Mouse (Mus musculus): ENCODE measurements around the gene Clpp. TPM values are rescaled to one million over a fixed set of nuclear protein-coding genes. Genes with fewer than 3 reads are reported as not detected.

Gene Clpp
- 146 and 158 TPM in 2 replicates for polyA plus RNA-seq (2014; fragmentation: Nextera tagmentation; extraction: Ambion mirVana)

GRCm38 (mm10) chr17:56990115-56990746, at the start of gene Clpp:
Gene Clpp, plus strand, starts transcription at chr17:56990305.
- H3K4me2 ChIP-seq = peak within 1 kb of the TSS; percentile 86
- under 1% methylated on average over 52 of the region's 52 CpGs for WGBS
- H3K9ac ChIP-seq = peak within 1 kb of the TSS; percentile 77
- H3K4me1 ChIP-seq (ENCODE audit: insufficient read depth) = peaks cover 5% of the 10 kb centered on the region; the same call in 1 of the 2 replicates
- H3K9me3 ChIP-seq (ENCODE audit: low read depth, low read length) = no peaks in the 10 kb centered on the region
- H3K27ac ChIP-seq (ENCODE audit: low read depth) = peak within 1 kb of the TSS; percentile 67
- ATAC-seq (ENCODE audit: insufficient read depth) = peak; percentile 97
- H3K27me3 ChIP-seq (ENCODE audit: insufficient read depth, low read length) = no peaks in the 10 kb centered on the region
- peak within 1 kb of the TSS; percentile 83 for H3K4me3 ChIP-seq (ENCODE audit: low read depth, low read length)
- no peak for TF ChIP-seq CTCF (IDR thresholded peaks at IDR 0.05; ENCODE audit: low read depth)
- DNase-seq = peak; percentile 98
- peaks cover 38% of the 10 kb centered on the region for H3K36me3 ChIP-seq (ENCODE audit: insufficient read depth)

GRCm38 (mm10) chr17:56950915-56951314, 39.2 kb upstream of the Clpp start:
- no peak overlapping the region for H3K9ac ChIP-seq
- DNase-seq (peak; percentile 73), ATAC-seq (ENCODE audit: insufficient read depth) (no peak)
- no peaks in the 10 kb centered on the region for H3K27me3 ChIP-seq (ENCODE audit: insufficient read depth, low read length)
- no peaks in the 10 kb centered on the region for H3K36me3 ChIP-seq (ENCODE audit: insufficient read depth)
- H3K27ac ChIP-seq (ENCODE audit: low read depth) = no peak overlapping the region
- H3K9me3 ChIP-seq (ENCODE audit: low read depth, low read length) = no peaks in the 10 kb centered on the region
- no peak overlapping the region for H3K4me3 ChIP-seq (ENCODE audit: low read depth, low read length)
- H3K4me2 ChIP-seq = no peak overlapping the region
- H3K4me1 ChIP-seq (ENCODE audit: insufficient read depth) = no peaks in the 10 kb centered on the region
- WGBS = 11% methylated on average over 3 of the region's 3 CpGs
- peak; percentile 78 for TF ChIP-seq CTCF (IDR thresholded peaks at IDR 0.05; ENCODE audit: low read depth)

GRCm38 (mm10) chr17:56952639-56953038, 37.5 kb upstream of the Clpp start:
- Histone ChIP-seq H3K36me3 (ENCODE audit: insufficient read depth) (no peaks in the 10 kb centered on the region), H3K4me2 (no peak overlapping the region), H3K9ac (no peak overlapping the region), H3K4me1 (ENCODE audit: insufficient read depth) (no peaks in the 10 kb centered on the region), H3K27me3 (ENCODE audit: insufficient read depth, low read length) (no peaks in the 10 kb centered on the region), H3K4me3 (ENCODE audit: low read depth, low read length) (no peak overlapping the region), H3K9me3 (ENCODE audit: low read depth, low read length) (no peaks in the 10 kb centered on the region), H3K27ac (ENCODE audit: low read depth) (no peak overlapping the region)
- ATAC-seq (ENCODE audit: insufficient read depth) (no peak), DNase-seq (no peak)
- no peak for TF ChIP-seq CTCF (IDR thresholded peaks at IDR 0.05; ENCODE audit: low read depth)
- WGBS = 44% methylated on average over 1 of the region's 1 CpGs

- Histone ChIP-seq H3K27ac (ENCODE audit: low read depth) (no peak overlapping the region), H3K4me1 (ENCODE audit: insufficient read depth) (no peaks in the 10 kb centered on the region), H3K27me3 (ENCODE audit: insufficient read depth, low read length) (no peaks in the 10 kb centered on the region), H3K9ac (no peak overlapping the region), H3K4me3 (ENCODE audit: low read depth, low read length) (no peak overlapping the region), H3K9me3 (ENCODE audit: low read depth, low read length) (no peaks in the 10 kb centered on the region), H3K4me2 (no peak overlapping the region), H3K36me3 (ENCODE audit: insufficient read depth) (no peaks in the 10 kb centered on the region)
- DNase-seq (no peak), ATAC-seq (ENCODE audit: insufficient read depth) (no peak)
- WGBS = 77% methylated on average over 7 of the region's 7 CpGs
- no peak for TF ChIP-seq CTCF (IDR thresholded peaks at IDR 0.05; ENCODE audit: low read depth)
These were observed 35.2 kb upstream of the Clpp start for GRCm38 (mm10) chr17:56954871-56955270.

- 26% methylated on average over 11 of the region's 11 CpGs for WGBS
- ATAC-seq (ENCODE audit: insufficient read depth) (peak; percentile 82), DNase-seq (peak; percentile 33)
- no peak; the same call in 1 of the 2 replicates for TF ChIP-seq CTCF (IDR thresholded peaks at IDR 0.05; ENCODE audit: low read depth)
- Histone ChIP-seq H3K4me1 (ENCODE audit: insufficient read depth) (no peaks in the 10 kb centered on the region), H3K9ac (no peak overlapping the region), H3K9me3 (ENCODE audit: low read depth, low read length) (no peaks in the 10 kb centered on the region), H3K4me2 (no peak overlapping the region), H3K27ac (ENCODE audit: low read depth) (no peak overlapping the region), H3K27me3 (ENCODE audit: insufficient read depth, low read length) (no peaks in the 10 kb centered on the region), H3K4me3 (ENCODE audit: low read depth, low read length) (no peak overlapping the region), H3K36me3 (ENCODE audit: insufficient read depth) (no peaks in the 10 kb centered on the region)
These were observed 32.2 kb upstream of the Clpp start for GRCm38 (mm10) chr17:56957763-56958429.

- H3K9me3 ChIP-seq (ENCODE audit: low read depth, low read length) = no peaks in the 10 kb centered on the region
- H3K4me3 ChIP-seq (ENCODE audit: low read depth, low read length) = no peak overlapping the region
- no peaks in the 10 kb centered on the region for H3K36me3 ChIP-seq (ENCODE audit: insufficient read depth)
- TF ChIP-seq CTCF (IDR thresholded peaks at IDR 0.05; ENCODE audit: low read depth) = no peak
- WGBS = 63% methylated on average over 4 of the region's 4 CpGs
- DNase-seq (no peak), ATAC-seq (ENCODE audit: insufficient read depth) (no peak)
- no peak overlapping the region for H3K27ac ChIP-seq (ENCODE audit: low read depth)
- H3K9ac ChIP-seq = no peak overlapping the region
- no peak overlapping the region for H3K4me2 ChIP-seq
- no peaks in the 10 kb centered on the region for H3K27me3 ChIP-seq (ENCODE audit: insufficient read depth, low read length)
- H3K4me1 ChIP-seq (ENCODE audit: insufficient read depth) = no peaks in the 10 kb centered on the region
These were observed 31.4 kb upstream of the Clpp start for GRCm38 (mm10) chr17:56958667-56959066.

- H3K9ac ChIP-seq = no peak overlapping the region
- WGBS = 86% methylated on average over 4 of the region's 4 CpGs
- H3K4me2 ChIP-seq = no peak overlapping the region
- H3K27ac ChIP-seq (ENCODE audit: low read depth) = no peak overlapping the region
- no peak overlapping the region for H3K4me3 ChIP-seq (ENCODE audit: low read depth, low read length)
- no peak for DNase-seq
- H3K9me3 ChIP-seq (ENCODE audit: low read depth, low read length) = no peaks in the 10 kb centered on the region
- H3K27me3 ChIP-seq (ENCODE audit: insufficient read depth, low read length) = no peaks in the 10 kb centered on the region
- H3K36me3 ChIP-seq (ENCODE audit: insufficient read depth) = no peaks in the 10 kb centered on the region
- H3K4me1 ChIP-seq (ENCODE audit: insufficient read depth) = no peaks in the 10 kb centered on the region
- peak; percentile 21; the same call in 1 of the 2 replicates for TF ChIP-seq CTCF (IDR thresholded peaks at IDR 0.05; ENCODE audit: low read depth)
- ATAC-seq (ENCODE audit: insufficient read depth) = no peak
These were observed 28.2 kb upstream of the Clpp start for GRCm38 (mm10) chr17:56961880-56962279.

Measured in lung, embryonic 14.5 days (tissue).